Mouse (Mus musculus) erythroblast, embryonic 14.5 days (primary cell): ENCODE data around the gene Uggt2. TPM values are rescaled to one million over a fixed set of nuclear protein-coding genes. Genes with fewer than 3 reads are reported as not detected.

ENCODE experiments used
- H3K27me3 ChIP-seq: 2 replicates; pipeline ENCODE4 v1.6.1; 2012; ENCODE audit warnings: inconsistent platforms; ENCODE audit not compliant: control insufficient read depth
- H3K36me3 ChIP-seq: 2 replicates; pipeline ENCODE4 v1.6.1; 2012; ENCODE audit warnings: mild to moderate bottlenecking, inconsistent platforms; ENCODE audit not compliant: control insufficient read depth
- H3K4me1 ChIP-seq: 2 replicates; pipeline ENCODE4 v1.6.1; 2012; ENCODE audit warnings: inconsistent platforms; ENCODE audit not compliant: control insufficient read depth
- H3K4me3 ChIP-seq: replicated peaks from 2 replicates; pipeline ENCODE3; 2012; ENCODE audit warnings: moderate library complexity, mild to moderate bottlenecking, inconsistent platforms
- H3K9me3 ChIP-seq: 2 replicates; pipeline ENCODE4 v1.6.1; 2012; ENCODE audit warnings: low read length, inconsistent platforms, mixed read lengths; ENCODE audit not compliant: control insufficient read depth
- GATA1 ChIP-seq: IDR thresholded peaks from 2 replicates; pipeline ENCODE4 v1.6.1; 2012; ENCODE audit warnings: low read length, inconsistent platforms, mixed read lengths
- TAL1 ChIP-seq: IDR thresholded peaks from 3 replicates; pipeline ENCODE4 v1.6.1; 2012; ENCODE audit warnings: low read length, inconsistent platforms, mixed read lengths
- polyA plus RNA-seq: library from polyadenylated mRNA; stranded (reverse); fragments of >175 nt; gene quantifications from 2 replicates; pipeline ENCODE4 v1.2.3, GENCODE M21; 2012

The Uggt2 gene
- polyA plus RNA-seq = not detected in 2 replicates

GRCm38 (mm10) chr14:119098851-119099569, at the start of gene Uggt2:
TSS of gene Uggt2 (minus strand) at chr14:119099430.
- Histone ChIP-seq H3K4me3 (peak within 1 kb of the TSS; percentile 60), H3K4me1 (peaks cover 2% of the 10 kb centered on the region; the same call in 1 of the 2 replicates), H3K36me3 (no peaks in the 10 kb centered on the region), H3K9me3 (peaks cover 2% of the 10 kb centered on the region; the same call in 1 of the 2 replicates), H3K27me3 (peaks cover 25% of the 10 kb centered on the region)
- TF ChIP-seq TAL1 = no peak
- no peak for TF ChIP-seq GATA1

- H3K4me1 ChIP-seq = no peaks in the 10 kb centered on the region
- TF ChIP-seq TAL1 (no peak), GATA1 (no peak)
- H3K4me3 ChIP-seq = no peak overlapping the region
- H3K9me3 ChIP-seq = no peaks in the 10 kb centered on the region; the same call in 1 of the 2 replicates
- H3K27me3 ChIP-seq = peaks cover 50% of the 10 kb centered on the region
- H3K36me3 ChIP-seq = no peaks in the 10 kb centered on the region
Observed at GRCm38 (mm10) chr14:119139381-119139950, 40.2 kb upstream of the Uggt2 start.

DNA sequence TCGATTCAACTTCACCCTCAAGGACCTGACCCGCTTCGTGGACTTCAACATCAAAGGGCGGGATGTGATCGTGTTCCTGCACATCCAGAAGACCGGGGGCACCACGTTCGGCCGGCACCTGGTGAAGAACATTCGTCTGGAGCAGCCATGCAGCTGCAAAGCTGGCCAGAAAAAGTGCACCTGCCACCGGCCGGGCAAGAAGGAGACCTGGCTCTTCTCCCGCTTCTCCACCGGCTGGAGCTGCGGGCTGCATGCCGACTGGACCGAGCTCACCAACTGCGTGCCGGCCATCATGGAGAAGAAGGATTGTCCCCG, 39.5 kb upstream of the Uggt2 start:
- no peaks in the 10 kb centered on the region for H3K4me1 ChIP-seq
- H3K4me3 ChIP-seq = no peak overlapping the region
- no peak for TF ChIP-seq TAL1
- no peak for TF ChIP-seq GATA1
- H3K36me3 ChIP-seq = no peaks in the 10 kb centered on the region
- H3K27me3 ChIP-seq = peaks cover 50% of the 10 kb centered on the region
- no peaks in the 10 kb centered on the region; the same call in 1 of the 2 replicates for H3K9me3 ChIP-seq

DNA sequence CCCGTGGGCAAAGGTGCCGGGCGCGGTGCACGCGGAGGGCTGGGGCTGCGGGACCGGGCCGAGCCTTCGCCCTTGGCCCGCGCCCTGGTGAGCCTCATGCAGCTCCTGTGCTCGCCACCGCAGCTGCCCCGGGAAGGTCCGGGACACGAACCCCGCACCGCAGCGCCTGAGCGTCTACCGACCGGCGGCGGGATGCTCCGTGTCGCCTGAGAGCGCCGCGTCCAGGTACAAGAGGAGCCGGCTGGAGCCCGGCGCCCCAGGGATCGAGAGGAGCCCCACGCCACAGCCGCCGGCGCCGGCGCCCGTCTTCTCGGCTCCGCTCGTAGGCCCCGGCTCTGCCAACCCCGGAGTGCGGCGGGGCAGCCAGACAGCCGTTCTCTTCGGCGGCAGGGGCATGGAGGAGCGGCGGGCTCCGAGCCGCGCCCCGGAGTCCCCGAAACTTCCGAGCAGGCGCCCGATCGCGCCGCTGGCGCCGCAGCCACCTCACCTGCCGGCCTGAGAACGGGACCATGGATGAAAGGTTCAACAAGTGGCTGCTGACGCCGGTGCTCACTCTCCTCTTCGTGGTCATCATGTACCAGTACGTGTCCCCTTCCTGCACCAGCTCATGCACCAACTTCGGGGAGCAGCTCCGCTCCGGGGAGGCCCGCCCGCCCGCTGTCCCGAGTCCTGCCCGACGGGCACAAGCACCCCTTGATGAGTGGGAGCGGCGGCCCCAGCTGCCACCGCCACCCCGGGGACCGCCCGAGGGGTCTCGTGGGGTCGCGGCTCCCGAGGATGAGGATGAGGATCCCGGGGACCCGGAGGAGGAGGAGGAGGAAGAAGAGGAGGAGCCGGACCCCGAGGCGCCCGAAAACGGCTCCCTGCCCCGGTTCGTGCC, 38.9 kb upstream of the Uggt2 start, which contains the start of gene Hs6st3:
Gene Hs6st3, plus strand, starts transcription at position 436 of the 880 bp plus-strand sequence.
- Histone ChIP-seq H3K27me3 (peaks cover 50% of the 10 kb centered on the region), H3K4me3 (peak within 1 kb of the TSS; percentile 30), H3K36me3 (no peaks in the 10 kb centered on the region), H3K9me3 (no peaks in the 10 kb centered on the region; the same call in 1 of the 2 replicates), H3K4me1 (no peaks in the 10 kb centered on the region)
- TF ChIP-seq GATA1 (no peak), TAL1 (no peak)

- Histone ChIP-seq H3K27me3 (peaks cover 50% of the 10 kb centered on the region), H3K4me3 (peak overlapping the region; percentile 30), H3K9me3 (peaks cover 2% of the 10 kb centered on the region; the same call in 1 of the 2 replicates), H3K36me3 (no peaks in the 10 kb centered on the region), H3K4me1 (no peaks in the 10 kb centered on the region)
- TF ChIP-seq TAL1 = no peak
- no peak for TF ChIP-seq GATA1
Observed at GRCm38 (mm10) chr14:119137512-119137905, 38.3 kb upstream of the Uggt2 start.

DNA sequence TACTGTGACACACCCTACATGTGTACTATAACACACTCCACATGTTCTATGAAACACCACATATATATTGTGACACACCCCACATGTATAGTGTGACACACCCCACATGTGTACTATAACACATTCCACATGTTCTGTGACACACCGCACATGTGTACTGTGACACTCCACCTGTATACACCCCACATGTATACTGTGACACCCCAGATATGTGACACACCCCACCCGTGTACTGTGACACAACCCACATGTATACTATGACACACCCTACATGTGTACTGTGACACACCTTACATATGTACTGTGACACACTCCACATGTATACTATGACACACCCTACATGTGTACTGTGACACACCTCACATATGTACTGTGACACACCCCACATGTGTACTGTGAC, 28.1 kb upstream of the Uggt2 start:
- TF ChIP-seq TAL1 (no peak), GATA1 (no peak)
- no peaks in the 10 kb centered on the region for H3K36me3 ChIP-seq
- no peaks in the 10 kb centered on the region for H3K9me3 ChIP-seq
- H3K4me3 ChIP-seq = no peak overlapping the region
- H3K4me1 ChIP-seq = no peaks in the 10 kb centered on the region
- H3K27me3 ChIP-seq = no peaks in the 10 kb centered on the region

DNA sequence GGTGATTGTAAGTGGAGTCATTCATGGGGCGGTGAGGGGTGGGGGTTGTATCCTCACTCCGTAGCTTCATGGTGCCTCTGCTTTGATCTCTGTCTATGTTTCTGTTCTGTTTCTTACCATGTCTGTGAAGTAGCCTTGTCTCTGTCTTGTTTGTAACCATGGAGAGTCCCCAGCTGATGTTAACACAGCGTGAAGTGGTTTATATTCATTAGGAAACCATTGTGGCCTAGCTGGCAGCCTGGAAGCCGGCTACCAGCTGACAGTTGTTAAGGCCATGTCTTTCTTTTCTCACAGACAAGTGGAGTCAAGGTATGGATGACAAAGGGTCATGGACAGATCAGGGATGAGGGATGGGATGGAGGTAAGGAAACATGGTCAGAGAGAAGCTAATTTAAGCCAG, 26.6 kb upstream of the Uggt2 start:
- Histone ChIP-seq H3K27me3 (no peaks in the 10 kb centered on the region), H3K9me3 (no peaks in the 10 kb centered on the region), H3K36me3 (no peaks in the 10 kb centered on the region), H3K4me3 (no peak overlapping the region), H3K4me1 (no peaks in the 10 kb centered on the region)
- TF ChIP-seq TAL1 (no peak), GATA1 (no peak)

GRCm38 (mm10) chr14:119124061-119124460, 24.8 kb upstream of the Uggt2 start:
- Histone ChIP-seq H3K4me3 (no peak overlapping the region), H3K9me3 (no peaks in the 10 kb centered on the region), H3K4me1 (no peaks in the 10 kb centered on the region), H3K36me3 (no peaks in the 10 kb centered on the region), H3K27me3 (no peaks in the 10 kb centered on the region)
- TF ChIP-seq TAL1 = no peak
- no peak for TF ChIP-seq GATA1

DNA sequence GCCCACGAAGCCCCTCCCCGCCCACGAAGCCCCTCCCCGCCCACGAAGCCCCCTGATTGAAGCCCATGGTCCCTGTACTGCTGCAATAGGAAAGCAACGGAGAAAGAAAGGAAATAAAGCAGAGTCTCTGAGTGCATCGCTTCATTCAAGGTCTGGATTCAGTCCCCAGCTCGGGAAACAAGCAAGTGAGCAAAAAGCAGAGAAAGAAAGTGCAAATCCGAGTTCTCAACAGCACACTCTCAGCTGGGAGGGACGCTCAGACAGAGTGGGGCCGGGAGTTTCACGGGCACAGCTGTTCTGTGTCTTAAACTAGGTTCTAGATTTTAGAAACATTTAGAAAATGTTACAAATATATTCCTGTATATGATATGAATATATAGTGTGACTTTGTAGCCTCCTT, 24.4 kb upstream of the Uggt2 start:
- Histone ChIP-seq H3K36me3 (no peaks in the 10 kb centered on the region), H3K9me3 (no peaks in the 10 kb centered on the region), H3K27me3 (no peaks in the 10 kb centered on the region), H3K4me1 (no peaks in the 10 kb centered on the region), H3K4me3 (no peak overlapping the region)
- TF ChIP-seq GATA1 = no peak
- no peak for TF ChIP-seq TAL1
